Mouse (Mus musculus) embryonic fibroblast, embryonic 13.5 days (primary cell): Measurements from ENCODE around the gene Hist1h2ai. TPM values are rescaled to one million over a fixed set of nuclear protein-coding genes. Genes with fewer than 3 reads are reported as not detected.
A peak's percentile ranks its signal among the peaks of the same experiment; 100 is the strongest.
"Not testable (repeated sequence)": the region's sequence is repeated elsewhere in the genome, so short reads cannot be mapped to it uniquely, and the experiment has no call there.

Experiments used
- H3K27ac ChIP-seq: 2 replicates; pipeline ENCODE4 v1.5.1; 2012; ENCODE audit warnings: low read length, control low read depth, inconsistent platforms; ENCODE audit not compliant: insufficient read depth
- H3K4me1 ChIP-seq: 2 replicates; pipeline ENCODE4 v1.6.1; 2011; ENCODE audit warnings: low read length; ENCODE audit not compliant: control insufficient read depth, insufficient read depth
- H3K4me3 ChIP-seq: 2 replicates; pipeline ENCODE4 v1.5.1; 2011; ENCODE audit warnings: mild to moderate bottlenecking, control low read depth, low read length; ENCODE audit not compliant: insufficient read depth
- CTCF ChIP-seq: IDR thresholded peaks from 2 replicates; pipeline ENCODE4 v1.5.1; 2011; ENCODE audit warnings: mild to moderate bottlenecking, control low read depth, low read length, moderate library complexity, borderline replicate concordance; ENCODE audit not compliant: insufficient read depth
- POLR2A ChIP-seq: IDR thresholded peaks from 2 replicates; pipeline ENCODE4 v1.6.1; 2011; ENCODE audit warnings: low read depth, mild to moderate bottlenecking, control low read depth, low read length, moderate library complexity
- polyA plus RNA-seq: library from polyadenylated mRNA; stranded (reverse); fragments of >200 nt; gene quantifications from 2 replicates; pipeline ENCODE4 v1.2.4, GENCODE M21; 2011; ENCODE audit warnings: low read depth; ENCODE audit not compliant: missing spikeins, insufficient read length

Hist1h2ai gene
- polyA plus RNA-seq, 1 experiment: 5.0 TPM

- no peak overlapping the region for H3K4me3 ChIP-seq
- no peaks in the 10 kb centered on the region for H3K4me1 ChIP-seq
- no peak for TF ChIP-seq CTCF
- TF ChIP-seq POLR2A: no peak
- H3K27ac ChIP-seq: no peak overlapping the region
Observed at GRCm38 (mm10) chr13:21727948-21728572, 11.8 kb downstream of the Hist1h2ai start.

GRCm38 (mm10) chr13:21729544-21729943 is 13.3 kb downstream of the Hist1h2ai start:
- Histone ChIP-seq H3K4me3 (no peak overlapping the region), H3K4me1 (no peaks in the 10 kb centered on the region), H3K27ac (no peak overlapping the region)
- no peak for TF ChIP-seq CTCF
- TF ChIP-seq POLR2A: no peak

GRCm38 (mm10) chr13:21733466-21733865 is 17.2 kb downstream of the Hist1h2ai start:
- no peak for TF ChIP-seq CTCF
- no peak for TF ChIP-seq POLR2A
- no peaks in the 10 kb centered on the region for H3K4me1 ChIP-seq
- H3K27ac ChIP-seq: no peak overlapping the region
- H3K4me3 ChIP-seq: no peak overlapping the region

- peak overlapping the region; percentile 33 for H3K4me3 ChIP-seq
- peak overlapping the region; percentile 49 for H3K27ac ChIP-seq
- TF ChIP-seq CTCF: peak; percentile 68; the same call in 1 of the 2 replicates
- no peak for TF ChIP-seq POLR2A
- H3K4me1 ChIP-seq: no peaks in the 10 kb centered on the region
Observed at GRCm38 (mm10) chr13:21734010-21734905, 18.0 kb downstream of the Hist1h2ai start.

- peak within 1 kb of the TSS; percentile 49 for H3K27ac ChIP-seq
- TF ChIP-seq POLR2A: peak; percentile 80
- not testable (repeated sequence) for H3K4me1 ChIP-seq
- H3K4me3 ChIP-seq: peak within 1 kb of the TSS; percentile 33
Observed at GRCm38 (mm10) chr13:21734906-21735767, 18.9 kb downstream of the Hist1h2ai start, which contains the start of gene Hist1h4j. Gene Hist1h4j (plus strand): TSS chr13:21735064.

- H3K4me1 ChIP-seq: peaks cover 2% of the 10 kb centered on the region; the same call in 1 of the 2 replicates
- no peak overlapping the region for H3K4me3 ChIP-seq
- TF ChIP-seq POLR2A (no peak), CTCF (no peak)
- no peak overlapping the region for H3K27ac ChIP-seq
Observed at GRCm38 (mm10) chr13:21745006-21745405, 28.8 kb downstream of the Hist1h2ai start.

- H3K27ac ChIP-seq: peak overlapping the region; percentile 13; the same call in 1 of the 2 replicates
- TF ChIP-seq POLR2A (peak; percentile 75), CTCF (no peak)
- H3K4me1 ChIP-seq: peaks cover 8% of the 10 kb centered on the region
- H3K4me3 ChIP-seq: peak overlapping the region; percentile 57
Observed at GRCm38 (mm10) chr13:21749387-21750158, 33.4 kb downstream of the Hist1h2ai start.

- not testable (repeated sequence) for H3K4me1 ChIP-seq
- H3K4me3 ChIP-seq: peak within 1 kb of the TSS; percentile 57
- peak within 1 kb of the TSS; percentile 84 for H3K27ac ChIP-seq
- peak; percentile 86 for TF ChIP-seq POLR2A
Observed at GRCm38 (mm10) chr13:21750159-21751017, 34.2 kb downstream of the Hist1h2ai start, which contains the start of gene Hist1h4k. Gene Hist1h4k (minus strand): TSS chr13:21750505.
